Mouse (Mus musculus): ENCODE measurements around the gene Dab1.

DNA sequence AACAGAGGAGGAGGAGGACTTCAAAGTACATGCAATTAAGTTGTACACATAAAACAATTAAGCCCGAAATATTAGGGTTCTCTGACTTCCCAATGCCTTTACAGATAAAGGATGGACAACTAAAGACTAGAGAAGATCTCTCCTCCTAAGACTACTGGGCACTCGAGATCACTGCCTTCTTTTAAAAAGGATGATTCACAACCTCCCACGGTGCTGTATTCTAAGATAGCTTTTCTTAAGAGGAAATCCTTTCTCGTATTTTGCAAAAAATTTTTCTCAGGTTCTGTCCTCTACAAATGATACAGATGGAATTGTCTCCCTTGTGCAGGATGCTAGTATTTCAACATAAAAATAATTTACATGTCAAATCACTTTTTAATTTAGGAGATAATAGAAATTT lies 500.9 kb downstream of the Dab1 start:
- TF ChIP-seq EP300 (IDR thresholded peaks at IDR 0.05; ENCODE audit: low read depth) (no peak), CTCF (IDR thresholded peaks at IDR 0.05; ENCODE audit: low read depth) (no peak)
